Mouse (Mus musculus): ENCODE measurements at regions not wholly inside any gene's neighbourhood (a gene's known extent, or its start where the extent isn't known, plus 50 kb on each side); places are given as distances from the start of the nearest gene placed in this dataset.

GRCm38 (mm10) chr8:115896066-115896465, 188.5 kb upstream of the Maf start:
- no peak for DNase-seq

GRCm38 (mm10) chr8:115888278-115888677, 180.7 kb upstream of the Maf start:
- no peak for DNase-seq

DNA sequence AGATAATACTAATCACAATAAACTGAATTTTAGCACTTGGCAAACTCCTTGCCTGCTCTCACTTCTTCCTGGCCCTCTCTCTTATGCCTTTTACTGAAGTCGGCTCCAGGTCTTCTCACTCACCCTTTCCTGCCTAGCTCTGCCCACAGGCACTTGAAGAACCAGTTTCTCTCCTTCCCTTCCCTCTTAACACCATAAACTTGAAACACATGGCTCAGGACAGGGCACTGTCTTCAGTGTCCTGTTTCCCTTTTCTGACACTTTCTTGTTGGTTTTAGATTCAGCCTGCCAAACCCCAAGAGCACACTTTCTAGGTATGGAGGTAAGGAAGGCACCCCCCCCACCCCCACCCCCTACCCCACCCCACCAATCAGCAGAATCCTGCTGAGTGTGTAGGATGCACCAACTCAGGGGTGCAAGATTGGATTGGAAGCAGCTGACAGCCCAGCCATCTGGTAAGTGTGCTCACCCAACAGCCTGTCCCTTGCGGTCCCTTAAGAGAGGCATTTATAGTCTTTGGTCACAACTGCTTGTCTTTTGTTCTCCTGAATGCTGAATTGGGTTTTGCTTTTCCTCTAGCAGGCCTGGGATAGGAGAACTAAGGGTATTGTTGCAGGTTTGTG, 177.6 kb upstream of the Maf start:
- DNase-seq: no peak

GRCm38 (mm10) chr8:115883808-115884207, 176.2 kb upstream of the Maf start:
- no peak for DNase-seq

DNA sequence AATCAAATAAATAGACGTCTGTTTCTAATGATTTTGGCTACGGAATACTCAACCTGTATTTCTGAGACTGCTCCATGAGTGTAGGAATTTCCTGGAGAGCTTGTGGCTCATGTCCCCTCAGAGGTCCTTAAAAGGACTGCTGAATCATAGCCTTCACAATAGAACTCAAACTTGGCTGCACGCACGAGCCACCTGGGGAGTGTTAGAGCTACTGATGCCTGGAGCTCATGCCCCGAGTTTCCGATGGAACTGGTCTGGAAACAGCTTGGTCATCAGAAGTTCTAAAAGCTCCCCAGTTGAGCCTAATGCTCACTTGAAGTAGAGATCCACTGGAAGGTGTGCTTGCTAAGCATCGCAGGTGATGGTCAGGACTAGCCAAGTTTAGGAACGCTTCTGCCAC, 174.3 kb upstream of the Maf start:
- DNase-seq: no peak

GRCm38 (mm10) chr8:115874789-115875188, 167.2 kb upstream of the Maf start:
- no peak for DNase-seq

DNA sequence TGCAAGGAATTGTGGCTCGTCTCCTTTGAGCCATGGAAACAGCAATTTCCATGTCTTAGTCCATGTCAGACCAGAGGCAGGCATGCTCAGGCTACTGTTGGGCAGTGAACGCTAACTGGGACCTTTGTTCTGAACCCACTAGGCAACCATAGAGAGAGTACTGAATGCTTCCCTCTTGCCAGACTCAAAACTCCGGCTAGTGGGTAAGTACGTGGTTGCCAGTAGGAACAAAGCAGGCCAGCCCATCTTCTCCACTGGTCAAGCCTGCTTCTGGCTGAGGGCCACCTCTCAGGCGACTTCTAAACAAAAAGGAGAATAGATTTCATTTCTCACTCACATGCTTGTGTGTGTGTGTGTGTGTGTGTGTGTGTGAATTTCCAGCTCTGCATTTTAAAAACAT, 163.8 kb upstream of the Maf start:
- no peak for DNase-seq

- no peak for DNase-seq
Observed at GRCm38 (mm10) chr8:115861381-115861780, 153.8 kb upstream of the Maf start.

DNA sequence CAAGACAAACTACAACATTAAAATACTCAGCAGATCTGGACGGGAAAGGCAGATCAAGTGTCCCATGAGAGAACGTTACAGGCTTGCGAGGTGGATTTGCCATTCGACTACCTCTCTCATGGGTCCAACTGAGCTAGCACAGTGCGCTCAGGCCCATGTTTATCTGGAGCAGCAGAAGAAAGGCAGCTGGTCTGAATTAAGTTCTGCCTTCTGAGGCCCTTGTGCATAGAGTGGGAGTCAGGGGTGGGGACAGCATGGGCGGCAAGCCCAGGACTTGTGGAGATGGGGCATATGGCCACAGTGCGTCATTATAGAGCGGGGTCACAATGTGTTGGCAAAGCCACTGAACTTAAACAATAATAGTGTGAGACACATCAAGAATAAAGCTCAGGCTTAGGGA, 151.8 kb upstream of the Maf start:
- DNase-seq: no peak

DNA sequence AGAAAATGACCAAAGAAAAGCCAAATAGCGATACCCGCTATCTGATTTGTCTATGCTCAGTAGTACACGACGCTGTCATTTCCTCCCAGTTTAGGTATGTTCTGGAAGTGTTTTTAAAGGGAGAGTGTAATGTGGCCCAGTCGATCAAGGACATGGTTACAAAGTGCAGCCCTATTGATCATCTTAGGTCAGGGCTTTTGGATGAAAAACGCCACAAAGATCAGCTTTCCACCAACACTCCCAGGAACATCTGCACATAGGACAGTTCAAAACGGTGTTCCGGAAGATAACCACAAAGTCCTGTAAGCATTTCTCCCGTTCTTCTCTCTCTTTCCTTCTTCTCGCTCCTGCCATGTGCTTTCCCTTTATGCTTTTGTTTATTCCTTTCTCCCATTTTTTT, 149.2 kb upstream of the Maf start:
- no peak for DNase-seq

GRCm38 (mm10) chr8:115855934-115856629, 148.5 kb upstream of the Maf start:
- DNase-seq: no peak

DNA sequence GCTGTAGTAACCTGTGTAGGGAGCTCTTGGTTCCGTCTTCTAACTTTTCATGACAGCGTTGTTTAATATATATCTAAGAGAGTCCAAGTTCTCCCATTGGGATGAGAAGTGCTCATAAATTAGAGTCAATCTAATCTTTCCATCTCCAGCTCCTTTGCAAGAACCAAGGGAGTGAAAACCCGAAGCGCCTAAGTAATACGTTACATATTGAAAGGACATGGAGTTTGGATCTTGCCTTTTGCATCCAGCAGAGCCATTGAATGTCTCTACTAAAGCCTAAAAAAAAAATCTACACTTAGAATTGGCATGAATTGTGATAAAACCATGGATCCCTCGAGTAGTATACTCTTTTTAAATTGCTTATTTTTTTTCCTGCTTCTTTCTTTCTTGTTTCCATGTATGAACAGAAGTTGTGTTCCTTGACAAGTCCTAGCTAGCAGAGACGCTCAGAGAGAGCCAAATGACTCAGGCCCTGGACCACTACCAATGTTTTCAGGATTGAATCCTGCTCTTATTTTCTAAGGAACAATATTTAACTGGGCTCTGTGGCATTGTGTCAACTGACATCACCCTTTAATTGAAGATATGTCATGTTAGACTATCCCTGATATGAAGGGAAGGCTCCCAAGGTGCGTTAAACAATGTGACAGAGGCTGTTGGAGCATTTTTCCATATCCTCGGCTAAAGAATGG, 146.8 kb upstream of the Maf start:
- DNase-seq: no peak

GRCm38 (mm10) chr8:115850552-115850951, 143.0 kb upstream of the Maf start:
- DNase-seq: no peak

GRCm38 (mm10) chr8:115833391-115833790, 125.8 kb upstream of the Maf start:
- DNase-seq: no peak

- no peak for DNase-seq
Observed at GRCm38 (mm10) chr8:115831675-115832074, 124.1 kb upstream of the Maf start.

DNA sequence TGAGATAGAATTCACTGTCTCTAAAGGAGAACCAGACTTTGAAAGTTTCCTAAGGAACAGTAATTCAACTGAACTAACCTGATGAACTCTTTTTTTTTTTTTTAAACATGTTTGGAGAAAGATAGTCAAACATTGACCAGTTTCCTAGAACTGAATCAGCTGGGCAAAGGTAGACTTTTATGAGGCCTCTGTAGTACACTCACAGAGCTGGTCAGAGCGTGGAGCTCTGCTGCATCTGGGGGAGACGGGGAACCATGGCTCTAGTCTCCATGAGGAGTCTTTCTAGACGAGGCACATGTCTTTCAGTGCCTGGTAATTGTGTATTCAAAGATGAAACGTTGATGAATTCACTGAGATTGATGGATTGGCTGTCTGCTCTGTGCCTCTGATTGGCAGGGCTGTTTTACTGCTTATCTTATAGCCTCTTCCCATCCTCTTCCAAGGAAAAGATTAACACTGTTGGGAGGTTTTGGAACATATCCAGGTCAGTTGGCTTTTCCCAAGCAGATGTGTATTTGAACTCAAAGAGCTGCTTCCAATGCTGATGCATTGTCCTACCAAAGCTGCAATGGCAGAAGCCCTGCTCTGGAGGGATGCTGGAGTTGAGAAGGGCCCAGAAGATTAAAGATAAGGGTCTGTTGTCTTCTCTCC, 122.5 kb upstream of the Maf start:
- DNase-seq: no peak

DNA sequence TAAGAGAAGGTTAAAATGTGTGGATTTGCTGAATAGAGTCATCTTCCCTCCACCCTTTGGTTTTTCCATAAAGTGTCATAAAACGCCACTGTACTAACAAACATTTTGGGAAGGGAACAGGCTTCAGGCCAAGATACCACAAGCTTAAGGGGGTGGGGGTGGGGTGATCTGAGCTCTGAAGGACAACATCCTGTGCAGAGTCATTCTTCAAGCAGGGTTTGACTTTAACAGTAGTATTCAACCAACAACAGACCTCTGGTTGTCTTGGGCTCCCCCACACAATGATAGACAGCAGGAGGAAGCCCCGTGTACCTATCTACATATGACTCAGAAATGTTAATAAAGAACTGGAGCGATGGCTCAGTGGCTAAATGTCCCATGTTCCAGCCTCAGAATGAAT, 118.9 kb upstream of the Maf start:
- no peak for DNase-seq

GRCm38 (mm10) chr8:115825899-115826502, 118.4 kb upstream of the Maf start:
- DNase-seq: no peak

- DNase-seq: no peak
Observed at GRCm38 (mm10) chr8:115824478-115824785, 116.8 kb upstream of the Maf start.

GRCm38 (mm10) chr8:115823673-115824477, 116.3 kb upstream of the Maf start:
- DNase-seq: no peak

GRCm38 (mm10) chr8:115813426-115813825, 105.8 kb upstream of the Maf start:
- DNase-seq: no peak

DNA sequence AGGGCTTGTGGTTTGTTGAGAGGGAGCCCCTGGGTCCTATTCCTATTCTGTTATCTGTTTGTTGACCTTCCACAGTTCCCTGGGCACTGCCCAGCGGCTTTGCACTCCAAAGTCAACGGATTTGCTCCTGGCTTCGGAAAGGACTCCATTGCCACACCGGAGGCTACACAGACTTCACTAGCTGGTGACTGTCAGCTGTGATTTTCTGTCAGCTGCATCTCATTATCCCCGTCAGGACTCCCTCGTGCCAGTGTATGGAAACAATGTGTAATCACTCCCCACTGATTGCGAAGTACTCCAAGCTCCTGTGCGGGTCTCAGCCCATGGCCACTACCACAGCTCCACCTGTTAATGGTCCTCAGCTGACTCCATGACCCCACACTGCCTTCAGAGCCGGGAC, 99.0 kb upstream of the Maf start:
- DNase-seq: no peak

GRCm38 (mm10) chr8:115806139-115806538, 98.5 kb upstream of the Maf start:
- no peak for DNase-seq

Data from thymus, postnatal 4 days (tissue).